19 mouse cellular contexts compared by ENCODE assay signal in genomic region chr8:48792587-48793326, GRCm38 (mm10). TPM values are rescaled to one million over a fixed set of nuclear protein-coding genes. Genes with fewer than 3 reads are reported as not detected.
DNase-seq lines count a peak whose midpoint lies in the region; ATAC-seq and TF ChIP-seq lines count a peak whose summit lies in the region.
"Had no signal": no experiment of that assay in that cellular context is flagged by ENCODE, and none has a peak within 500 bp of the region (broad histone marks: within the 10 kb centered on the region; RNA-seq: fewer than 3 reads in every experiment).

No protein-coding gene starts in this region.

- intact Hi-C loops in heart, postnatal 10 days (cut with DNase I): no loop called here

- TF ChIP-seq POLR2A in liver, adult 2 months (IDR thresholded peaks at IDR 0.05; ENCODE audit: extremely low read depth, insufficient read depth, low read length): no peak
- TF ChIP-seq POLR2A in kidney, adult 2 months (IDR thresholded peaks at IDR 0.05; ENCODE audit: low read depth, low read length): no peak

- DNase-seq in adrenal gland, adult (ENCODE audit: inconsistent age in 2 of 2, low spot score in 1 of 2): peak; percentile 31 to 82
- DNase-seq in adrenal gland, postnatal 4 days (ENCODE audit: low spot score in 2 of 2): no peak
- peak; percentile 49 for DNase-seq in liver, adult 2 months (ENCODE audit: extremely low read depth, low read depth, low spot score)
- no peak for DNase-seq in liver, postnatal 0 days
- peak; percentile 50 for DNase-seq in adrenal gland, postnatal 10 days
- DNase-seq in heart, postnatal 10 days: no peak
- no peak for DNase-seq in kidney, adult 2 months
- DNase-seq: cerebellum, adult 18-20 months; kidney, postnatal 14 days had no signal

- ATAC-seq in liver, postnatal 0 days: no peak
- no peak for ATAC-seq in limb, embryonic 15.5 days (ENCODE audit: insufficient number of reproducible peaks, low FRiP score, low TSS enrichment, low read depth)
- ATAC-seq: intestine, embryonic 16.5 days had no signal

- no peak overlapping the region for H3K9ac ChIP-seq in liver, adult 2 months (ENCODE audit: low read depth, low read length)
- H3K9ac ChIP-seq in liver, postnatal 0 days (replicated peaks): no peak overlapping the region
- H3K9ac ChIP-seq in limb, embryonic 15.5 days: no peak overlapping the region
- H3K9ac ChIP-seq: embryonic facial prominence, embryonic 13.5 days; hindbrain, embryonic 15.5 days; lung, embryonic 15.5 days; neural tube, embryonic 12.5 days; stomach, embryonic 15.5 days had no signal

- no peaks in the 10 kb centered on the region for H3K9me3 ChIP-seq in liver, postnatal 0 days (ENCODE audit: low read length)
- H3K9me3 ChIP-seq in limb, embryonic 15.5 days: no peaks in the 10 kb centered on the region
- H3K9me3 ChIP-seq: embryonic facial prominence, embryonic 13.5 days; hindbrain, embryonic 15.5 days; lung, embryonic 15.5 days; neural tube, embryonic 12.5 days; stomach, embryonic 15.5 days had no signal

- H3K4me3 ChIP-seq in liver, adult 2 months (ENCODE audit: insufficient read depth, low read depth, low read length): no peak overlapping the region
- H3K4me3 ChIP-seq in liver, postnatal 0 days (ENCODE audit: low read depth, low read length): no peak overlapping the region
- no peak overlapping the region for H3K4me3 ChIP-seq in limb, embryonic 15.5 days
- no peak overlapping the region for H3K4me3 ChIP-seq in kidney, adult 2 months (ENCODE audit: insufficient read depth, low read depth, low read length)
- H3K4me3 ChIP-seq: embryonic facial prominence, embryonic 13.5 days; hindbrain, embryonic 15.5 days; lung, embryonic 15.5 days; neural tube, embryonic 12.5 days; stomach, embryonic 15.5 days had no signal

- H3K4me2 ChIP-seq in liver, postnatal 0 days (ENCODE audit: low read depth, low read length): no peak overlapping the region
- H3K4me2 ChIP-seq in limb, embryonic 15.5 days: no peak overlapping the region
- H3K4me2 ChIP-seq: embryonic facial prominence, embryonic 13.5 days; heart, embryonic 11.5 days; hindbrain, embryonic 15.5 days; liver, embryonic 11.5 days; lung, embryonic 15.5 days; neural tube, embryonic 12.5 days; stomach, embryonic 15.5 days had no signal

- no peaks in the 10 kb centered on the region for H3K27me3 ChIP-seq in liver, adult 2 months (ENCODE audit: control insufficient read depth, insufficient read depth, low read length)
- no peaks in the 10 kb centered on the region for H3K27me3 ChIP-seq in liver, postnatal 0 days (ENCODE audit: insufficient read depth, low read length)
- no peaks in the 10 kb centered on the region for H3K27me3 ChIP-seq in limb, embryonic 15.5 days
- H3K27me3 ChIP-seq in kidney, adult 2 months (replicated peaks; ENCODE audit: control insufficient read depth, insufficient read depth, low read length): no peaks in the 10 kb centered on the region
- H3K27me3 ChIP-seq: CH12.LX; embryonic facial prominence, embryonic 13.5 days; hindbrain, embryonic 15.5 days; neural tube, embryonic 12.5 days; stomach, embryonic 15.5 days had no signal

- no peak overlapping the region for H3K27ac ChIP-seq in liver, adult 2 months (replicated peaks; ENCODE audit: insufficient read depth, low read depth, low read length)
- H3K27ac ChIP-seq in liver, postnatal 0 days (ENCODE audit: low read depth): no peak overlapping the region
- H3K27ac ChIP-seq in limb, embryonic 15.5 days: 0 out of 2 replicates have a peak overlapping the region, but pooled peaks have one; percentile 0
- no peak overlapping the region for H3K27ac ChIP-seq in kidney, adult 2 months (ENCODE audit: insufficient read depth, low read depth, low read length)
- H3K27ac ChIP-seq: embryonic facial prominence, embryonic 13.5 days; hindbrain, embryonic 15.5 days; lung, embryonic 15.5 days; neural tube, embryonic 12.5 days; stomach, embryonic 15.5 days had no signal

- no peak for TF ChIP-seq CTCF in liver, adult 2 months (IDR thresholded peaks at IDR 0.05; ENCODE audit: low read depth, low read length)
- no peak for TF ChIP-seq CTCF in liver, postnatal 0 days (IDR thresholded peaks at IDR 0.05; ENCODE audit: low read depth)
- TF ChIP-seq CTCF in kidney, adult 2 months (conservative IDR thresholded peaks at IDR 0.05; ENCODE audit: insufficient read depth, insufficient read length, low read depth, low read length): no peak

- 46% methylated on average over 10 of the region's 10 CpGs for whole genome bisulfite sequencing in liver, adult 2 months
- 65% methylated on average over 10 of the region's 10 CpGs for WGBS in liver, postnatal 0 days (ENCODE audit: insufficient replicate concordance)
- 37% methylated on average over 10 of the region's 10 CpGs for WGBS in limb, embryonic 15.5 days
- WGBS in kidney, adult 2 months: 68% methylated on average over 10 of the region's 10 CpGs

- H3K4me1 ChIP-seq in liver, adult 2 months (ENCODE audit: control insufficient read depth, insufficient read depth, low read length): no peaks in the 10 kb centered on the region; the same call in 1 of the 2 replicates
- H3K4me1 ChIP-seq in liver, postnatal 0 days (ENCODE audit: insufficient read depth): no peaks in the 10 kb centered on the region
- H3K4me1 ChIP-seq in limb, embryonic 15.5 days: peaks cover 9% of the 10 kb centered on the region
- H3K4me1 ChIP-seq in kidney, adult 2 months (ENCODE audit: control insufficient read depth, insufficient read depth, low read length): no peaks in the 10 kb centered on the region
- H3K4me1 ChIP-seq: lung, embryonic 15.5 days; stomach, embryonic 15.5 days had no signal

- H3K79me2 ChIP-seq in liver, adult 2 months (ENCODE audit: control insufficient read depth, insufficient read depth, low read length): no peaks in the 10 kb centered on the region

- TF ChIP-seq EP300 in liver, postnatal 0 days (IDR thresholded peaks at IDR 0.05; ENCODE audit: low read depth): no peak

- no peaks in the 10 kb centered on the region for H3K36me3 ChIP-seq in liver, adult 2 months (ENCODE audit: control insufficient read depth, insufficient read depth, low read length)
- H3K36me3 ChIP-seq in liver, postnatal 0 days (replicated peaks; ENCODE audit: insufficient read depth, low read length): no peaks in the 10 kb centered on the region
- no peaks in the 10 kb centered on the region for H3K36me3 ChIP-seq in limb, embryonic 15.5 days
- H3K36me3 ChIP-seq in kidney, adult 2 months (ENCODE audit: control insufficient read depth, insufficient read depth, low read length): no peaks in the 10 kb centered on the region
- H3K36me3 ChIP-seq: embryonic facial prominence, embryonic 13.5 days; hindbrain, embryonic 15.5 days; lung, embryonic 15.5 days; neural tube, embryonic 12.5 days; stomach, embryonic 15.5 days had no signal

RNA-seq across cellular contexts. Expression of gene Tenm3, which starts 51.0 kb away (rescaled TPM):
- total RNA-seq in adrenal gland, postnatal 4 days (2021): 10 to 100 TPM; 34.8 to 38.3 TPM
- total RNA-seq in liver, adult 2 months (2014; rRNA removed): 12.5 and 12.8 TPM in 2 replicates
- 5.3 and 6.7 TPM in 2 replicates for polyA plus RNA-seq in liver, adult 2 months (2012; rRNA removed)
- 4.7 and 5.6 TPM in 2 replicates for polyA plus RNA-seq in liver, postnatal 0 days (2015; fragmentation: Nextera tagmentation; extraction: Ambion mirVana)
- total RNA-seq in adrenal gland, postnatal 10 days (2021): 10 to 100 TPM; 18.3 to 20.4 TPM
- 30.0 and 35.5 TPM in 2 replicates for polyA plus RNA-seq in limb, embryonic 15.5 days (2015; fragmentation: Nextera tagmentation; extraction: Ambion mirVana)
- 1 to 10 TPM; 8.3 to 8.7 TPM for total RNA-seq in heart, postnatal 10 days (2021)
- 2.0 and 2.4 TPM in 2 replicates for polyA plus RNA-seq in kidney, adult 2 months (2012; rRNA removed)

Comparison
In these comparisons a context has a peak if more than half of its experiments do, and no peak if none do; other contexts are left out.
1. DNase-seq: peak in adrenal gland, adult (2 of 2), liver, adult 2 months (single experiment) and adrenal gland, postnatal 10 days (single experiment); none in adrenal gland, postnatal 4 days (0 of 2), liver, postnatal 0 days (single experiment), heart, postnatal 10 days (0 of 2) and kidney, adult 2 months (single experiment).